Mouse (Mus musculus) layer of hippocampus, adult 9-11 months (tissue): ENCODE data around the gene Alox5ap.
A peak's percentile ranks its signal among the peaks of the same experiment; 100 is the strongest.

Experiments
- DNase-seq: peaks from one replicate; pipeline ENCODE4 v3.0.0; 2022

Alox5ap gene

DNA sequence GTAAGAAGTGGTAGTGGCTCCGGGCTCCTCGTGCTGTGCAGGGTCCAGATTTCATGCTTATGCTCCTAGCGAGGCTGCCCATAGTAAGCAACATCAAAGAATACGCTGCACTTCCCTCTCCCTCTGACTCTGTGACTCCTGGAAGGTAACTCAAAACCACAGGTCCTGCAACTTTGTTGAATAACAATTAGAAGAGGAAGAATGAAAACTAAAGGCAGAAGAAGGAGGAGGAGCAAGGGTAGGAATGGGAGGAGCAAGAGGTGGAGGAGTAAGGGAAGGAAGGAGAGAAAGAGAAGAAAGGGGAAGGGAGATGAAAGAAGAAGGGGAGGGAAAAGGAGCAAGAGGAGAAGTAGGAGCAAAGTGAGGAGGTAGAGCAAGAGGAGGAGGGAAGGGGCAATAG is at the start of gene Alox5ap:
Gene Alox5ap, plus strand, starts transcription at position 363 of the 400 bp plus-strand sequence.
- no peak for DNase-seq

DNA sequence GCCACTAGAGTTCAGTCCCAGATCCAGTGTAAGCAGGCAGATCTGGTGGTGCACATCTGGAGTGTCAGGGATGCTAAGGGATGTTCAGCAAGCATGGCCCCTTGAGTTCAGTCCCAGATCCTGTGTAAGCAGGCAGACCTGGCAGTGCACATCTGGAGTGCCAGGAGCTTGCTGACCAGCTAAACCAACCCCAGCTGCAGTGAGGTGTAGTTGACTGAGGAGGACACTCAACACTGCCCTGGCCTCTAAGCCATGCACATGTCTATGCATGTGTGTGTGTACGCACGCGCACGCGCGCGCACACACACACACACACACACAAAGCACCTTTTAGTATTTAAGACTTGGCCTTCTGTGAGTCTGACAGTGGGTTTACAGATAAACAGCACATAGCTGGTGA is 49.0 kb upstream of the Alox5ap start:
- DNase-seq, result no peak

GRCm38 (mm10) chr5:149217524-149218357 is 46.8 kb upstream of the Alox5ap start:
- DNase-seq, result no peak

DNA sequence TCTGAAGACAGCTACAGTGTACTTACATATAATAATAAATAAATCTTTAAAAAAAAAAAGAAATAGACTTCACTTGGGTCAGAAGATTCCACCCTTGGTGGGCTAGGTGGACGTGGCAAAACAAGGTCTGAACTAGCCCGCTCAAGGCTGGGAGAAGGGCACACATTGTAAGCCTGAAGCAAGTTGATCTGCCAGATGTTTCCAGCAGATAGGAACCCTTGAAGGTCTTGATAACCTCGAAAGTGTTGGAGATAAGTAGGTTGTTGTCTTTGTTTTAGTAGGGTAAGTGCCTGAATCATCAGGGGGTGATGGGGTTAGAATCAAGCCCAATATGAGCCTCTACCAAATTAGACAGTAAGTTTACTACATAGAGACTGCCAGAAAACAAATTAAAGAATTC is 45.1 kb upstream of the Alox5ap start:
- no peak for DNase-seq

DNA sequence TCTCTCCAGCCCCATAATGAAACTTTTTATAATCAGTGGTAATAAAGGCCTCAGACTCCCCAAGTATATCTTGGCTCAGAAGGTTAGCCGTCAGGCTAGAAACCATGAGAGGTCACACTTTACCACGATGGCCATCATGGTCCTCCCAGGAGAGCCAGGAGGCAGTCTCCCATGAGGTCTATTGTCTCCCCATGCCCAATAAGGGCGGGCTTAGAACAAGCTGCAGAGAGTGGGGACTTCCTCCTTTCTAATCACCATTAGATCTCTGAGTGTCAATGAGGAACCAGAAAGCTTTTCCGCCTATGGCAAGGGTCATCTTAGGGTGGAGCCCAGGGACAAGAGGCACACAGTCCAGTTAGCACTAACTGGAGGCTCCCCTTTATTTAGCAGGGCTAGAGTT is 43.2 kb upstream of the Alox5ap start:
- no peak for DNase-seq

DNA sequence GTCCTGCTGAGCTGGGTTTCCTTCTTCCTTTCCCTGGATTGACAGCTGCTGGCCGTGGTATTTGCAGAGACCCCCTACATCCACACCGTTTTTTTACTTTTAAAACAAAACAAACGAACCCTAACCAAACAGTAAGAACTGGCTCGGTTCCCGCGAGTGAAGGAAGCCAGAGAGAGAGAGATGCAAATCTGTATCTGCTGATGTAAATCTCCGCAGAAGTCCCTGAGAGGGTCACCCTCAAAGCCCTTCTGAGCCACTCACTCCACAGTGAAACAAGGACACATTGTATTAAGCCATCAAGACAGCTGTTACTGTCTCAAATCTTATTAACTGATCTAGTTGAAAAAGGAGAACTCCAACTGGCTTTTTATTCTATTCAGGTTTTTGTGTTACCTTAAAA is 39.9 kb upstream of the Alox5ap start:
- DNase-seq, result no peak

- DNase-seq, result peak; percentile 98
Observed at GRCm38 (mm10) chr5:149228700-149229618, 35.6 kb upstream of the Alox5ap start.

GRCm38 (mm10) chr5:149229619-149230339 is 34.8 kb upstream of the Alox5ap start:
- DNase-seq, result no peak

DNA sequence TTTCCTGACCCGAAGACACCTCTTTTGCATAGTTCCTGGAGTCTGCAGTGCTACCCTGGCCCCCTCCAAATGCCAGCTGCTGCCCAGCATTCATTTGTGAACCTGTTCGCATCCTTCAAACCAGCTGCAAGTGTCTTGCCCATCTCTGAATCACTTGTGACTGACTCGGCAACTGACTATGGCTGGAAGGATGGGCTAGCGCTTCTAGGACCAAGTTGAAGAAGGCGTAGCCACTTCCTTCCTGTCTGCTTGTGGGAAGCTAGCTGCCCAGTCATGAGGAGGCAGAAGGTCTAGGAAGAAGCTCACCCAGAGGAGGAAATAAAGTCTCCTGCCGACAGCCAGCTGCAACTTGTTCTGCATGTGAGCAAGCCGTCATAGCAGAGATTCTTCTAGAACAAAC is 29.6 kb upstream of the Alox5ap start:
- no peak for DNase-seq

DNA sequence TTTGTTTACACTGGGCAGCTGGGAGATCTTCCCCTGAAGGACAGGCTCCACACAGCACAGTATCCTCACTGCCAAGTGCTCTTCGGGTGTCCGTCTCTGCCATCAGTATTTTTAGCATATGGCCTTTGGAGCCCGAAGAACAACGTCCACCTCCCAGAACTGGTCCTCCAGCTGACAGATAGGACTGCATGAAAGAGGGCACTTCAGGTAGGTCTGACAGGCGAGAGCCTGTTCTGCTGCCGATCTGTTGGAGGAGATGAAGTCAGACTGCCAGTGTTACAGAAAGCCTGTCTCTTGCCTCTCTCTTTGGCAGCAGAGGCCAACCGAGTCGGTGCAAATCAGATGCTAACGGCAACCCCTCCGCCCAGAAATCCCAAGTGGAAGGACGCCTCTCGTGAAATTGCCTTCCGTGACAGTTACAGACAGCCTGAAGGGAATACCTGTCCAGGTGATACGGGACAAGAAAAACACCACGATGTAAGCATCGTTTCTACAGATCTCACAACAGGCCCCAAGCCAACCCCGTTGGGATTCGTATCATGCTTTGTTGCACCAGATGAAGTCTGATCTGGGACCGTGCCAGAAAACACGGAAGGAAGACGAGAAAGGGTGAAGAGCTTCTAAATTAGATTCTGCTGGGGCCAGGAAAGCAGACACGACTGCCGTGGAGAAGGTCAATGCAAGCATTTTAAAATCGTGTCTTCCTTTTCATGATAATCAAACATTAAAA is 27.2 kb upstream of the Alox5ap start:
- no peak for DNase-seq

- no peak for DNase-seq
Observed at GRCm38 (mm10) chr5:149242467-149242866, 22.1 kb upstream of the Alox5ap start.

GRCm38 (mm10) chr5:149243053-149243452 is 21.5 kb upstream of the Alox5ap start:
- DNase-seq, result no peak

GRCm38 (mm10) chr5:149245391-149245964 is 19.1 kb upstream of the Alox5ap start:
- DNase-seq, result no peak

DNA sequence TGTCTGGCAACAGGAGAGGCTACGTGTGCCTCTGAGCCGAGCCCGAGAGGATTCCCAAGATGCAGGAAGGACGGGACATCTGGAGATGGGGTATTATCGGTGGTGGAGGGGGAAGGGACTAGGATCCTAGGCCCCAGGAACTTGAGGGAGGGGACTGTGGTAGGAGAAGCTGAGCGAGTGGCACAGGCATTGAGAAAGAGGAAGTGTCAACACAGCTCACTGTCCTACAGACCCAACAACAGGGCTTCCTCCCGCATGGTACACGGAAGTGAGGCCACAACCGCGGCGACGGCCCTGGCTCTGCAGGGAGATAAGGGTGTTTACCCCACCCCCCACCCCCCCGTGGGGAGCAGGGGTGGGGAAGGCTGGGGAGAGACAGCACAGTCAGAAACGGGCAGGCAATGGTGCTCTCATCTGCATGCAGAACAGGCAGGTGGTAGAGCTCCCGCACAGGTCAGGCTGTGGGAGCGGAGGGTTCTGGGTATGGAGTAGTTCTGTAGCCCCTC is 18.5 kb upstream of the Alox5ap start:
- peak; percentile 83 for DNase-seq

DNA sequence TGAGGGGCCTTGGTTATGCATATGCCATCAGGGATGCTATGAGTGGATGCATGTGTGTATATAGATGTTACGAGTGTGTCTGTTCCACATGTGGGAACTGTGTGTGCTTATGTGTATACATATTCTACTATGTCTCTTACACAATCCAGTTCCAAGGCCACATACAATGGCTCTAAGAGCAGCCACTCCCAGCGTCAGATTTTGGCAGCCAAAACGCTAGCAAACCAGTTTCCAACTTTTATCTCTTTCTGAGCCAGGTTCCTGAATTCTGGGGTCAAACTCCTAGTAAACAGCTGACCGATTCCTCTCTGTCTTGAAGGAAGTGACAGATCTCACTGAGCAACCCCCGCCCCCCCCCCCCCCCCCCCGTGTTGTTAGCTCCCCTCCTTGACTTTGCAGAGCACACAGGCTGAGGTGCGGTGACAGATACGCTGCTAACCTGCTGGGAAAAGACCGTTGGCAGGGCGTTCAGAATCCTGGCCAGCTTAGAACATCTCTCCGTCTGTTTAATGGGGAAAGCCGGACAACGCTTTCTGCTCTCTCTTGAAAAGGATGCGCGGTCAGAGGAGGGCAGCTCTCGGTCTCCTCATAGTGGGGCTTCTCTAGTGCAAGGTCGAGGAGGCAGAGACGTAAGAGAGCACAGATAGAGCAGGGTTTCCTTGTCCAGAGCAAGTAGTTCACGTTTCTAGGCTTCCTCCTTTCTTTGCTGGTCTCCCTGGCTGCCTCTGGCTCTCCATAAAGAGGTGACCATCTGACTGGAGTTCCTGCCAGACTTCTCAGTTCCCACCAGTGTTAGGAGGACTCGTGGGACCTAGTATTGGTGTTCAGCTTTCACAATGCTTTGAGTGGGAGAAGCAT is 17.3 kb upstream of the Alox5ap start:
- DNase-seq, result no peak

DNA sequence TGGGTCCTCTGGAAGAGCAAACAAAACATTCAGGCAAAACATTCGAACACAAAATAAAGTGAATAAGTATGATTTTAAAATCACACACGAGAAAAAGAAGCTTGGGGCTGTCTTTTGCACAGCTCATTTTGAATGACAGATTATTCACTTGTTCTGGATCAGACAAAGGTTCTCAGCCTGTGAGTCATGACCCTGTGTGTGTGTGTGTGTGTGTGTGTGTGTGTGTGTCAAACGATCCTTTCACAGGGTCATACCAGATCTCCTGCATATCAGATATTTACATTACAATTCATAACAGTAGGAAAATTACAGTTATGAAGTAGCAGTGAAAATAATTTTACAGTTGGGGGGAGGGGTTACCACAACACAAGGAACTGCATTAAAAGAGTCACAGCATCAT is 12.3 kb upstream of the Alox5ap start:
- DNase-seq, result no peak

DNA sequence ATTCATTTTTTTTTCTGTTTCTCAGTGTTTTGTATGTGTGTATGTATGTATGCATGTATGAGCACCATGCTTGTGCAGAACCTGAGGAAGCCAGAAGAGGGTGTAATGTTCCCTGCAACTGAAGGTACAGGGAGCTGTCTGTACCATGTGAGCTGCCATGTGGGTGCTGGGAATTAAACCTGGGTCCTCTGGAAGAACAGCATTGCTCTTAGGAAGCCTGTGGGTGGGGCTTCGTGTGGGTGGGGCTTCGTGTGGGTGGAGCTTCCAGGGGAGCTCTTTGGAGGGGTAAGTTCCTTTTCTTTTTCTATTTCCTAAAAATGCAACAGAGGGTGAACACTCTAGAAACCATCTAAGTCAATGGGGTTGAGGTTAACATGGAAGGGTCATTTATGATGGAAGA is 11.1 kb upstream of the Alox5ap start:
- DNase-seq, result no peak

GRCm38 (mm10) chr5:149255522-149255921 is 9.0 kb upstream of the Alox5ap start:
- DNase-seq, result no peak

- no peak for DNase-seq
Observed at GRCm38 (mm10) chr5:149257518-149258281, 6.9 kb upstream of the Alox5ap start.

- no peak for DNase-seq
Observed at GRCm38 (mm10) chr5:149259093-149259492, 5.5 kb upstream of the Alox5ap start.
